Mouse (Mus musculus) retina, postnatal 1 day (tissue): ENCODE measurements at regions not wholly inside any gene's neighbourhood (a gene's known extent, or its start where the extent isn't known, plus 50 kb on each side); places are given as distances from the start of the nearest gene placed in this dataset.

ENCODE experiments used
- DNase-seq: peaks from one replicate; pipeline ENCODE4 v3.0.0-alpha.2; 2012

GRCm38 (mm10) chr4:54045258-54046029 is 219.6 kb downstream of the Tmem38b start:
- no peak for DNase-seq

DNA sequence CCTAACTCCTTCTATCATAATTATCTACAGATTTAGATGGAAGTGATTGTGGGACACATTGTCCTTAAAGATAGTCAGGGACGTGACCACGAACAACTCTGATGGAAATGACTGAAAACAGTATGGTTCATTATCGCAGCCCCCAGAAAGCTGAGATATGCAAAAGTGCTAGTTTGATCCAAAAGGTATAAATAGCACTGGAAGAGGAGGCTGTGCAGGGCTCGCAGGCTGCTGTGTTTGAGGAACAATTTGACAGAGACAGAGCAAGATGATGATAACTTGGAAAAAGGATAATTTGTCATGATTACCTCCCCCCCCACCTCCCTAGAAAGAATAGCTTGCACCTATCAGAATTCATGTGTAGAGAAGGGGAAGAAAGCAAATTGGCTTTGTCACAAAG is 238.5 kb downstream of the Tmem38b start:
- no peak for DNase-seq

GRCm38 (mm10) chr4:54071951-54072350 is 246.1 kb downstream of the Tmem38b start:
- no peak for DNase-seq

- no peak for DNase-seq
These were observed 246.6 kb downstream of the Tmem38b start for GRCm38 (mm10) chr4:54072482-54072881.

DNA sequence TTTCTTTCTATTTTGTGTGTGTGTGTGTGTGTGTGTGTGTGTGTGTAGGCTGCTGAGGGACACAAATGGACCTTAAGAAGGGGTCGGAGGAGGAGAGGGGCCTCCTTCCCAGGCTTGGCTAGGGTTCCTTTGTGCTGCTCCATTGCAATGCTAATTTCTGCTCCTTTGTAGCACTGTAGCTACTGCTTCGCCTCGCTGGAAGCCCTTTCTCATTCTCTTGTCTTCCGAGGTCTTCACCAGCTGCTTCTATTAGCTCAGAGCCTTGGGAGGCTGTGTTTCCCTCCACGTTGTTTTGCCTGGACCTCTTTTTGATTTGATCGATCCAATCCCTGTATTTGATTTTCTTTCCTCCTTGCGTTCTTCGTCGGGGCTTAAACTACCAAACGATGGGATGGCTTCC is 247.1 kb downstream of the Tmem38b start:
- DNase-seq: no peak

DNA sequence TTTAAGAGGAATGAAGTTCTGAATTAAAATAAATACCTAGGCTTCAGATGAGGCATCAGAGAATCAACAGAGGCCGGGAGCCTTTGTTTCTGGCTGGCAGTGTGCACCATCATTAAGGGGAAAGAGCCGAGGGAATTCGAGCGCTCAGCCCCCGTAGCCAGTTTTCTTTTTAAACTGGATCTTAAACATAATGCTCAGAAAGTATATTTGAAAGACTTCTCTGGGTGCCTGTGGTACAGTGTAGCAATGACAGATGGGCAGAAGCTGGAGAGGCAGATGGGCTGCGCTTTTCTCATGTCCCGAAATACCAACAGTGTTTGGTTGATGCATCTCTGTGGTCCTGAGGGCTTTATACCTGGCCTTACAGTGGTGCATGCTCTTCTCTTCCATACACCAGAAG is 247.6 kb downstream of the Tmem38b start:
- DNase-seq: no peak

DNA sequence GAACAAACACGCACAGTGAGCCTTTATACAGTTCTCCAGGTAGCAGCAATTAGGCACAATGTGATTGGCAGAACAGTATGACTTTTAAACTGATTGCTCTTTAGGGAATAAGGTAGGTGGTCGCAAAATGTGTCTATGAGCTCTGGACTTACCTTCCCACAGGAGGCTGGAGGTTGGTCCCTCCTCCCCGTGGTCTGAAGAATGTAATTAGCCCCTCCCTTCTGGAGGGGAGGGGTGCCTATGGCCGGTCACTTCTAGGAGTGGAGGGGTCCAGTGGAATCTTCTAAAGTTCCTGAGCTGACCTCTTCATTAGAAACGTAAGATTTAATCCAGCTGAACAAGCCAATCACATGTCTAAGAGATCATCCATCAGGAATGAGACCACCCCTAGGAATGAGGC is 248.4 kb downstream of the Tmem38b start:
- peak; percentile 22 for DNase-seq

GRCm38 (mm10) chr4:54080526-54080925 is 254.7 kb downstream of the Tmem38b start:
- no peak for DNase-seq

DNA sequence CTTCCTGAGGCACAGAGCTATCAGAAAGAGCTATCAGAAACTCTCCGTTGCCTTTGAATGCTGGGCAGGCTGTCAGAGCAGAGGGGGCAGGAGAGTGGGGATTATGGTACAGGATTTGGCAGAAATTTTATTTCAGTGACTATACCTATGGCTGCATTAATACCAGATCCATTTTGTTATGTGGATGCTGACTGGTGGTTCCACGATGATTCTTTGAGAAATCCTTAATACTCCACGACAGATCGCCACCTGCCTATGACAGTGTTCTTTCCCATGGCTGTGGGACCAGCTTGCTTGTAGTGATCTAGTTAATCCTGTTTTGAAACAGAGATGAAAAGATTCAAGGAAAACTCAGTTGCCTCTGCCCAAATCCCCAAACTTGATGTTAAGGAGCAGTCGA is 255.6 kb downstream of the Tmem38b start:
- DNase-seq: no peak

GRCm38 (mm10) chr4:54084747-54085146 is 258.9 kb downstream of the Tmem38b start:
- DNase-seq: no peak

GRCm38 (mm10) chr4:54094285-54094997 is 268.6 kb downstream of the Tmem38b start:
- no peak for DNase-seq

DNA sequence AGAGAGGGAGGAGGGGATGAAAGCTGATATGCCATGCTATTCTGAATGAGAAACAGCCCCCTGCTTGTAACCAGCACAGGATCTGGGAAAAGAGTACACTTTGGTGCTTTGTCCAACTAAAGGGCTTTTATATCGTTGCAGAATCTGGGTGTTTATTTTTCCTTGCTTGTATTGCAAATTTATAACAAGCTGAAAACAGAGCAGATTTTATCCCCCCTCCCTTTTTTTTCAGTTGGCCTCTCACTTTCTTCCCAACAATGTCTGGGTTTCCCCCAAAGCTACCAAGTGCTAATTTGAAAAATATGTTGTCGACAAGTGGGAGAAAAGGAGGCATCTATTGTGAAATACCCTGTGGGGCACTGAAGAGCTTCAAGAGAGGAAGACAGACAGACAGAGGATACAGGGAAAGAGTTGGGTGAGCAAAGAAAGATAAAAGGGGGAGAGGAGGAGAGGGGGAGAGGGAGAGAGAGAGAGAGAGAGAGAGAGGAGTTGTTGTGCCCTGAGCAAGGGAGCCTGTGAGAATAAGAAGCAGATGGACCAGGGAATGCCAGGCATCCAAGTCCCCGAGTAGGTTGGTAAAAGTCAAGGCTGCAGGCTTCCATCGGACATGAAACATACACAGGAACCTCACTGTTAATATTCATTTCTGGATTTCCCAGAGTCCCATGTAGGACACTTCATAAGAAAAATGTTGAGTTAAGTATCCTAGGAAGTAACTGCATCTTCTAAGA is 269.5 kb downstream of the Tmem38b start:
- DNase-seq: no peak

GRCm38 (mm10) chr4:54097543-54097942 is 271.7 kb downstream of the Tmem38b start:
- DNase-seq: no peak

DNA sequence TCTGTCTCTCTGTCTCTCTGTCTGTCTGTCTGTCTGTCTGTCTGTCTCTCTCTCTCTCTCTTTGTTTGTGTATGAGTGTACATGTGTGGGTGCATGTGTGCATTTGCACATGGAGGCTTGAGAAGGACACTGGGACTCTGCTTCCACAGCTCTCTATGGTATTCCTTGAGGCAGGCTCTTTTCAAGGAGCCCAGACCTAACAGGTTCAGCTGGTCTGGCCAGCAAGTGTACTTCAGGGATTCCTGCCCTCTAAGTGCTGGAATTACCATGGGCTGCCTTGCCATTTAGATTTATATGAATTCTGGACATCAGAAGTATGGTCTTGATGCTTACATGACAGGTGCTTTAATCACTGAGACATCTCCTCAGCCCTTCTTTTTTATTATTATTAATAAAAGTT is 274.4 kb downstream of the Tmem38b start:
- DNase-seq: no peak

GRCm38 (mm10) chr4:54106976-54107375 is 281.1 kb downstream of the Tmem38b start:
- no peak for DNase-seq

DNA sequence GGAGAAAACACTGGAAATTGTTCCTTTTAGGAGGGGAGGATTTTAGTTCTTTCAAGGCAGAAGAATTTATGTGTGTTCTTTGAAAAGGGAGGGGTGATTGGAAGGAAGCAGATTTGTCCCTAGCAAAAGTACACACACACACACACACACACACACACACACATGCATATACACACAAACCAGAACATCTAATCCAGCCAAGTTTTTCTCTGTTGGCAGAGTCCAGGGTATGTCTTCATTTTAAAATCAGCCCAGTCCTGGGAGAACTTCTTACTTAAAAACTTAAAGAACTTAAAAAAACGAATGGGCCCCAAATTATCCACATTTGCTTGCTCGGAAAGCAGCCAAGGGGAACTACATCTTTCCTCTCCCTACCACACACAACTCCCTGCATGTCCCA is 290.5 kb downstream of the Tmem38b start:
- no peak for DNase-seq

DNA sequence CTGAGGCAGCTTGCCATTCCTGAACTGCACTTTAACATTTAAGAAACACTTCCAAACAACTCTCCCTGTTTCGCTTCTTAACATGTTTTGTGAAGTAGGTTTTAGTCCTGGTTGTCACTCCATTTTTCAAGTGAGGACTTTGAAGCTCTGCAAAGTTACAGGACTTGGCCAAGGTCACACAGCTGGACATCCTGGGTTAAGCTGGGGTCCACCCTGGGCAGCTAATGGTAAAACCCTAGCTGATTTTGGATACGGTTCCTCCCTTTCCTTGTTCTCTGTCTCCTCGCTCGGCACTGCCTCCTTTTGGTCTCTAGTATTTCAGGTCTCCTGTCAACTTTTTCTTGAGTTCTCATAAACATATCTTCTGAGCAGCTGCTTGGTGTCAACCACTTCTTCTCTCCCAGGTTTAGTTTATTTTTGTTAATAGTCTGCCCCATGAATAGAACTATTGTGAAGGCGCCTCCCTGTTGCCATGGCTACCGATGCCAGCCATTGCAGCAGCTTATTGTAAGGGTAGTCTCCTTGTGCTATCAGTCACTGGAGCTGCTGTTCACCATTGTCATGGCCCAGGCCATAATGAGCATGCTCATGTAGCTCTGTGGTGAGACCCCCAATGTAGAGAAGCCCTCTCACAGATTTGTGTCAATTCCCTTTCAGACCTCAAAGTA is 292.5 kb downstream of the Tmem38b start:
- peak; percentile 75 for DNase-seq

- DNase-seq: peak; percentile 9
These were observed 303.2 kb downstream of the Tmem38b start for GRCm38 (mm10) chr4:54128717-54129698.

DNA sequence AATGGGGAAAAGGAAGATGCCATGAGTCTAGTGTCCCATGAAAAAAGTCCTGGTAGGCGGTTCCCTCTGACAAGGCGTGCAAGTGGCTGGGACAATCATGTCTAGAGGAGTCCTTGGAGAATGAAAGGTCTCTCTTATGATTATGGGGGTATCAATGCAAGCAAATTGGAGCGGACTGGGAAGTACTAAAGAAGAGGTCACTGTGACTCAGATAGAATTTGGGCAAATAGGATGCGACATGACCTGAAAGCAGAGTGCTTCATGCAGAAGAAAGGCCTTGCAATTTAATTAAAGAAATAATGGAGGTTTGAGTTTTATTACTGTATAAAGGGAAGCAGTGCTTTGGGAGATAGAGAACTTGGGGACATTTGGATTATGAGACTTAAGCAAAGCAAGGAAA is 330.3 kb downstream of the Tmem38b start:
- DNase-seq: peak; percentile 70

DNA sequence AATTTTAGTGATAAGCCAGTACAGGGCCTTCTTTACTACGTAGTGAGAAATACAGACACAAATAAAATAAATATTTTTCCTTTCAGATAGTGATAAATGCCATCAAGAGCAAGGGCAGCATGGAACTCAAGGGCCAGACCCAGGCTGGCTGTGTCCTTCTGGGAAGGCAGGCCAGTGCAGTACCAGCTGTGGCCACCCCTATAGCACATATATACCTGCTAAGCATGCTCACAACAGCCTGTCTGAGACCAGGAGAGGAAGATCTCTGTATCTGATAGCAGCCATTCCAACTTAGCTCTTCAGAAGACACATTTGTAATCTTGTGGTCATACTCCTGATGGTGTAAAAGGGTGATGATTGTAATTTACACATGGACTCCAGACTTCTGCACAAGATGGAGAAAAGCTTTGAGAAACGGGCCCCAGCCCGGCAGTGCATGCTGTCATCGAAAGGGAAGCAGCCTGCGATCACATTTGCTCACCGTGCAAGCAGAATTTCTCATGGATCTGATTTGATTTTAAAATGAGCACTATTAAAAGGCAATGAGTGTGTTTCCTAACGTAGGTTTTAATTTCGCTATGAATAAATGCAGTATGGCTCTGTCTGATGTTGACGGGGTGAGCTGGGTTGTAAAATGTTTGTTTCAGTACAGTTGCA is 335.6 kb downstream of the Tmem38b start:
- no peak for DNase-seq

GRCm38 (mm10) chr4:54162308-54162707 is 336.5 kb downstream of the Tmem38b start:
- peak; percentile 56 for DNase-seq
